Mouse (Mus musculus) neural tube, embryonic 12.5 days (tissue): ENCODE results near the gene Camta1. TPM values are rescaled to one million over a fixed set of nuclear protein-coding genes. Genes with fewer than 3 reads are reported as not detected.
A peak's percentile ranks its signal among the peaks of the same experiment; 100 is the strongest.

Source experiments
- ATAC-seq: fragments of 200-750 bp; cut with Nextera tagmentation; 2 replicates; pipeline ENCODE4 v1.8.0; 2017; ENCODE audit warnings: low read depth, mild to moderate bottlenecking, moderate TSS enrichment, moderate library complexity; ENCODE audit not compliant: low FRiP score
- H3K27ac ChIP-seq: fragments of 300-500 bp; sonication (generic); 2 replicates; pipeline ENCODE4 v1.5.1; 2016
- H3K27me3 ChIP-seq: fragments of 300-500 bp; sonication (generic); replicated peaks from 2 replicates; pipeline ENCODE4 v1.6.1; 2016; ENCODE audit warnings: mild to moderate bottlenecking
- H3K36me3 ChIP-seq: fragments of 300-500 bp; sonication (generic); 2 replicates; pipeline ENCODE4 v1.6.1; 2016; ENCODE audit warnings: mild to moderate bottlenecking
- H3K4me1 ChIP-seq: fragments of 300-500 bp; sonication (generic); 2 replicates; pipeline ENCODE4 v1.6.1; 2016
- H3K4me2 ChIP-seq: fragments of 300-500 bp; sonication (generic); replicated peaks from 2 replicates; pipeline ENCODE4 v1.6.1; 2016; ENCODE audit warnings: mild to moderate bottlenecking
- H3K4me3 ChIP-seq: fragments of 300-500 bp; sonication (generic); 2 replicates; pipeline ENCODE4 v1.5.1; 2016
- H3K9ac ChIP-seq: fragments of 300-500 bp; sonication (generic); 2 replicates; pipeline ENCODE4 v1.6.1; 2016; ENCODE audit warnings: mild to moderate bottlenecking
- H3K9me3 ChIP-seq: fragments of 300-500 bp; sonication (generic); 2 replicates; pipeline ENCODE4 v1.6.1; 2016; ENCODE audit warnings: mild to moderate bottlenecking
- WGBS: fragments of 180-500 bp; shearing (Covaris S2); methylation state at CpG from one replicate; pipeline ENCODE4 v1.1.7; 2016; 5-methylcytosine and 5-hydroxymethylcytosine counted together
- polyA plus RNA-seq: library from polyadenylated mRNA; unstranded; fragments of >200 nt; fragmentation: Nextera tagmentation; extraction: Ambion mirVana; gene quantifications from 2 replicates; pipeline ENCODE4 v1.2.1, GENCODE M21; 2016

Gene Camta1
- polyA plus RNA-seq, 1 experiment from 2014 or later = 164 TPM

GRCm38 (mm10) chr4:151638941-151639340 is 222.7 kb downstream of the Camta1 start:
- no peak for ATAC-seq
- WGBS = 30% methylated on average over 9 of the region's 9 CpGs
- H3K27ac ChIP-seq = no peak overlapping the region

GRCm38 (mm10) chr4:151637348-151637747 is 224.3 kb downstream of the Camta1 start:
- Histone ChIP-seq H3K9ac (no peak overlapping the region), H3K27me3 (no peaks in the 10 kb centered on the region), H3K4me1 (peaks cover 20% of the 10 kb centered on the region), H3K4me2 (0 out of 2 replicates have a peak overlapping the region, but pooled peaks have one; percentile 0), H3K27ac (no peak overlapping the region), H3K9me3 (no peaks in the 10 kb centered on the region), H3K4me3 (no peak overlapping the region), H3K36me3 (no peaks in the 10 kb centered on the region)
- WGBS = 58% methylated on average over 9 of the region's 9 CpGs
- no peak for ATAC-seq

More at GRCm38 (mm10) chr4:151638941-151639340, 222.7 kb downstream of the Camta1 start:
- Histone ChIP-seq H3K4me1 (peaks cover 20% of the 10 kb centered on the region), H3K36me3 (no peaks in the 10 kb centered on the region), H3K4me2 (no peak overlapping the region), H3K9me3 (no peaks in the 10 kb centered on the region), H3K9ac (no peak overlapping the region), H3K27me3 (no peaks in the 10 kb centered on the region), H3K4me3 (no peak overlapping the region)

GRCm38 (mm10) chr4:151634771-151635170 is 226.9 kb downstream of the Camta1 start:
- ATAC-seq = no peak
- no peak overlapping the region for H3K4me3 ChIP-seq
- H3K4me1 ChIP-seq = peaks cover 20% of the 10 kb centered on the region
- no peaks in the 10 kb centered on the region for H3K36me3 ChIP-seq
- H3K9ac ChIP-seq = no peak overlapping the region
- H3K9me3 ChIP-seq = no peaks in the 10 kb centered on the region
- WGBS = 51% methylated on average over 6 of the region's 6 CpGs
- no peaks in the 10 kb centered on the region for H3K27me3 ChIP-seq
- H3K4me2 ChIP-seq = no peak overlapping the region
- H3K27ac ChIP-seq = no peak overlapping the region

GRCm38 (mm10) chr4:151633795-151634194 is 227.9 kb downstream of the Camta1 start:
- Histone ChIP-seq H3K9me3 (no peaks in the 10 kb centered on the region), H3K27ac (no peak overlapping the region), H3K4me1 (peaks cover 20% of the 10 kb centered on the region), H3K9ac (no peak overlapping the region), H3K36me3 (no peaks in the 10 kb centered on the region), H3K4me3 (no peak overlapping the region), H3K27me3 (no peaks in the 10 kb centered on the region), H3K4me2 (no peak overlapping the region)
- ATAC-seq = no peak
- 87% methylated on average over 8 of the region's 8 CpGs for WGBS

- Histone ChIP-seq H3K4me1 (peaks cover 9% of the 10 kb centered on the region), H3K27me3 (no peaks in the 10 kb centered on the region), H3K36me3 (no peaks in the 10 kb centered on the region), H3K27ac (no peak overlapping the region), H3K9ac (no peak overlapping the region), H3K9me3 (no peaks in the 10 kb centered on the region), H3K4me2 (no peak overlapping the region), H3K4me3 (no peak overlapping the region)
- ATAC-seq = no peak
- WGBS = 82% methylated on average over 6 of the region's 6 CpGs
Observed at GRCm38 (mm10) chr4:151632321-151632720, 229.4 kb downstream of the Camta1 start.

GRCm38 (mm10) chr4:151630664-151631063 is 231.0 kb downstream of the Camta1 start:
- no peak for ATAC-seq
- Histone ChIP-seq H3K4me2 (no peak overlapping the region), H3K9ac (no peak overlapping the region), H3K9me3 (no peaks in the 10 kb centered on the region), H3K27ac (no peak overlapping the region), H3K4me3 (no peak overlapping the region), H3K27me3 (no peaks in the 10 kb centered on the region), H3K4me1 (peaks cover 6% of the 10 kb centered on the region), H3K36me3 (no peaks in the 10 kb centered on the region)
- 43% methylated on average over 10 of the region's 10 CpGs for WGBS

GRCm38 (mm10) chr4:151630231-151630630 is 231.4 kb downstream of the Camta1 start:
- Histone ChIP-seq H3K4me1 (peaks cover 6% of the 10 kb centered on the region), H3K4me2 (no peak overlapping the region), H3K4me3 (no peak overlapping the region), H3K27me3 (no peaks in the 10 kb centered on the region), H3K27ac (no peak overlapping the region), H3K36me3 (no peaks in the 10 kb centered on the region), H3K9ac (no peak overlapping the region), H3K9me3 (no peaks in the 10 kb centered on the region)
- no peak for ATAC-seq
- WGBS = 50% methylated on average over 3 of the region's 3 CpGs

- Histone ChIP-seq H3K4me1 (peaks cover 21% of the 10 kb centered on the region), H3K27ac (no peak overlapping the region), H3K36me3 (no peaks in the 10 kb centered on the region), H3K9ac (no peak overlapping the region), H3K4me2 (no peak overlapping the region), H3K9me3 (no peaks in the 10 kb centered on the region), H3K4me3 (no peak overlapping the region), H3K27me3 (no peaks in the 10 kb centered on the region)
- WGBS = 49% methylated on average over 14 of the region's 14 CpGs
- ATAC-seq = no peak
Observed at GRCm38 (mm10) chr4:151619541-151620016, 242.1 kb downstream of the Camta1 start.

- Histone ChIP-seq H3K4me1 (peaks cover 21% of the 10 kb centered on the region), H3K4me3 (no peak overlapping the region), H3K9me3 (0 out of 2 replicates have a peak, but pooled peaks cover 3% of the 10 kb centered on the region), H3K4me2 (peak overlapping the region; percentile 24; the same call in 1 of the 2 replicates), H3K9ac (0 out of 2 replicates have a peak overlapping the region, but pooled peaks have one; percentile 6), H3K27ac (no peak overlapping the region), H3K36me3 (no peaks in the 10 kb centered on the region), H3K27me3 (no peaks in the 10 kb centered on the region)
- WGBS = 35% methylated on average over 21 of the region's 21 CpGs
- ATAC-seq = peak; percentile 48; the same call in 1 of the 2 replicates
Observed at GRCm38 (mm10) chr4:151618420-151619310, 243.0 kb downstream of the Camta1 start.

GRCm38 (mm10) chr4:151611621-151612020 is 250.1 kb downstream of the Camta1 start:
- no peaks in the 10 kb centered on the region for H3K27me3 ChIP-seq
- WGBS = 53% methylated on average over 6 of the region's 6 CpGs

GRCm38 (mm10) chr4:151610266-151610665 is 251.4 kb downstream of the Camta1 start:
- 0 out of 2 replicates have a peak, but pooled peaks cover 3% of the 10 kb centered on the region for H3K9me3 ChIP-seq
- H3K27me3 ChIP-seq = no peaks in the 10 kb centered on the region
- 14% methylated on average over 8 of the region's 8 CpGs for WGBS
- H3K4me1 ChIP-seq = 0 out of 2 replicates have a peak, but pooled peaks cover 10% of the 10 kb centered on the region
- no peak overlapping the region for H3K9ac ChIP-seq
- H3K27ac ChIP-seq = no peak overlapping the region
- H3K4me3 ChIP-seq = no peak overlapping the region
- no peak overlapping the region for H3K4me2 ChIP-seq
- H3K36me3 ChIP-seq = no peaks in the 10 kb centered on the region
- ATAC-seq = no peak

More at GRCm38 (mm10) chr4:151611621-151612020, 250.1 kb downstream of the Camta1 start:
- H3K36me3 ChIP-seq = no peaks in the 10 kb centered on the region
- no peak for ATAC-seq
- no peak overlapping the region for H3K9ac ChIP-seq
- 0 out of 2 replicates have a peak, but pooled peaks cover 3% of the 10 kb centered on the region for H3K9me3 ChIP-seq
- H3K4me2 ChIP-seq = no peak overlapping the region
- H3K4me1 ChIP-seq = 0 out of 2 replicates have a peak, but pooled peaks cover 10% of the 10 kb centered on the region
- H3K4me3 ChIP-seq = no peak overlapping the region
- H3K27ac ChIP-seq = no peak overlapping the region

- peak; percentile 29; the same call in 1 of the 2 replicates for ATAC-seq
- H3K9ac ChIP-seq = no peak overlapping the region
- 0 out of 2 replicates have a peak, but pooled peaks cover 4% of the 10 kb centered on the region for H3K4me1 ChIP-seq
- WGBS = 42% methylated on average over 6 of the region's 6 CpGs
- no peak overlapping the region for H3K4me2 ChIP-seq
- no peaks in the 10 kb centered on the region for H3K9me3 ChIP-seq
- no peaks in the 10 kb centered on the region for H3K27me3 ChIP-seq
- no peak overlapping the region for H3K27ac ChIP-seq
- H3K4me3 ChIP-seq = no peak overlapping the region
- no peaks in the 10 kb centered on the region for H3K36me3 ChIP-seq
Observed at GRCm38 (mm10) chr4:151604907-151605306, 256.8 kb downstream of the Camta1 start.
